Mouse (Mus musculus) limb, embryonic 14.5 days (tissue): ENCODE results near the gene Nol6. TPM values are rescaled to one million over a fixed set of nuclear protein-coding genes. Genes with fewer than 3 reads are reported as not detected.

Experiments
- ATAC-seq: fragments of 200-750 bp; cut with Nextera tagmentation; 2 replicates; pipeline ENCODE4 v1.8.0; 2017; ENCODE audit warnings: low read depth, moderate number of reproducible peaks, moderate TSS enrichment; ENCODE audit not compliant: low FRiP score
- DNase-seq: peaks from one replicate; pipeline ENCODE4 v3.0.0-alpha.2; 2015; ENCODE audit warnings: low spot score
- H3K27ac ChIP-seq: fragments of 300-500 bp; sonication (generic); replicated peaks from 2 replicates; pipeline ENCODE4 v1.5.1; 2014; ENCODE audit warnings: low read depth, mild to moderate bottlenecking, low read length, moderate library complexity, mixed read lengths
- H3K27me3 ChIP-seq: fragments of 300-500 bp; sonication (generic); 2 replicates; pipeline ENCODE4 v1.6.1; 2014; ENCODE audit warnings: low read length, mixed read lengths; ENCODE audit not compliant: control insufficient read depth, insufficient read depth
- H3K36me3 ChIP-seq: fragments of 300-500 bp; sonication (generic); 2 replicates; pipeline ENCODE4 v1.6.1; 2014; ENCODE audit warnings: mild to moderate bottlenecking, low read length, moderate library complexity, mixed read lengths; ENCODE audit not compliant: control insufficient read depth, insufficient read depth
- H3K4me1 ChIP-seq: fragments of 300-500 bp; sonication (generic); 2 replicates; pipeline ENCODE4 v1.6.1; 2014; ENCODE audit warnings: antibody characterized with exemption, low read length, mixed read lengths; ENCODE audit not compliant: control insufficient read depth, insufficient read depth
- H3K4me2 ChIP-seq: fragments of 300-500 bp; sonication (generic); replicated peaks from 2 replicates; pipeline ENCODE4 v1.6.1; 2014; ENCODE audit warnings: low read depth, mild to moderate bottlenecking, low read length, moderate library complexity; ENCODE audit not compliant: severe bottlenecking
- H3K4me3 ChIP-seq: fragments of 300-500 bp; sonication (generic); replicated peaks from 2 replicates; pipeline ENCODE4 v1.5.1; 2014; ENCODE audit warnings: low read length
- H3K9ac ChIP-seq: fragments of 300-500 bp; sonication (generic); 2 replicates; pipeline ENCODE4 v1.6.1; 2014; ENCODE audit warnings: mild to moderate bottlenecking, low read depth, low read length, moderate library complexity; ENCODE audit not compliant: severe bottlenecking
- H3K9me3 ChIP-seq: fragments of 300-500 bp; sonication (generic); 2 replicates; pipeline ENCODE4 v1.6.1; 2016; ENCODE audit warnings: low read length; ENCODE audit not compliant: control insufficient read depth
- POLR2A ChIP-seq: fragments of 200-500 bp; IDR thresholded peaks from 2 replicates; pipeline ENCODE4 v1.8.0; 2012; ENCODE audit warnings: inconsistent platforms, mild to moderate bottlenecking, moderate library complexity, borderline replicate concordance; ENCODE audit not compliant: insufficient read depth, insufficient read length; ENCODE audit errors: extremely low read depth
- WGBS: fragments of 180-500 bp; shearing (Covaris S2); extraction: QIAGEN DNeasy Blood & Tissue Kit; methylation state at CpG from one replicate; pipeline ENCODE4 v1.1.7; 2014; 5-methylcytosine and 5-hydroxymethylcytosine counted together
- polyA plus RNA-seq, 2 experiments: library from polyadenylated mRNA; depleted of rRNA in 1 of 2; stranded (reverse) in 1 of 2; unstranded in 1 of 2; fragments of >200 nt; fragmentation: Nextera tagmentation in 1 of 2; extraction: Ambion mirVana in 1 of 2; gene quantifications; 2 replicates each; pipeline versions ENCODE4 v1.2.1 to v1.2.3; 2012 to 2014

Nol6 gene
- polyA plus RNA-seq, 2 experiments = 29.2 to 39.1 TPM

GRCm38 (mm10) chr4:41140174-41140875, 16.1 kb upstream of the Nol6 start:
- no peak for TF ChIP-seq POLR2A
- DNase-seq = no peak
- Histone ChIP-seq H3K27me3 (no peaks in the 10 kb centered on the region), H3K27ac (no peak overlapping the region), H3K36me3 (peaks cover 29% of the 10 kb centered on the region), H3K4me1 (no peaks in the 10 kb centered on the region; the same call in 1 of the 2 replicates), H3K9me3 (no peaks in the 10 kb centered on the region), H3K9ac (no peak overlapping the region), H3K4me3 (no peak overlapping the region), H3K4me2 (no peak overlapping the region)
- 89% methylated on average over 6 of the region's 6 CpGs for WGBS
- no peak for ATAC-seq

GRCm38 (mm10) chr4:41136811-41137210, 12.6 kb upstream of the Nol6 start:
- peak overlapping the region; percentile 96 for H3K4me3 ChIP-seq
- H3K27ac ChIP-seq = peak overlapping the region; percentile 99
- H3K9me3 ChIP-seq = no peaks in the 10 kb centered on the region
- no peak for DNase-seq
- H3K4me2 ChIP-seq = peak overlapping the region; percentile 60
- H3K36me3 ChIP-seq = peaks cover 23% of the 10 kb centered on the region
- under 1% methylated on average over 8 of the region's 8 CpGs for WGBS
- H3K4me1 ChIP-seq = peaks cover 4% of the 10 kb centered on the region
- peak overlapping the region; percentile 99 for H3K9ac ChIP-seq
- H3K27me3 ChIP-seq = no peaks in the 10 kb centered on the region
- no peak for TF ChIP-seq POLR2A
- no peak for ATAC-seq

- ATAC-seq = peak; percentile 2; the same call in 1 of the 2 replicates
- H3K27me3 ChIP-seq = no peaks in the 10 kb centered on the region
- no peak for DNase-seq
- WGBS = 0% methylated on average over 4 of the region's 4 CpGs
- peaks cover 22% of the 10 kb centered on the region for H3K36me3 ChIP-seq
- H3K27ac ChIP-seq = peak overlapping the region; percentile 99
- no peaks in the 10 kb centered on the region for H3K9me3 ChIP-seq
- H3K4me3 ChIP-seq = peak overlapping the region; percentile 96
- H3K4me2 ChIP-seq = peak overlapping the region; percentile 60
- H3K4me1 ChIP-seq = peaks cover 4% of the 10 kb centered on the region
- no peak for TF ChIP-seq POLR2A
- H3K9ac ChIP-seq = peak overlapping the region; percentile 99
Measured at GRCm38 (mm10) chr4:41136454-41136805, 12.2 kb upstream of the Nol6 start.

GRCm38 (mm10) chr4:41135711-41136453, 11.6 kb upstream of the Nol6 start, which contains the start of gene Ube2r2:
Gene Ube2r2 (plus strand): TSS chr4:41135743.
- H3K4me1 ChIP-seq = peaks cover 4% of the 10 kb centered on the region
- no peaks in the 10 kb centered on the region for H3K27me3 ChIP-seq
- peak within 1 kb of the TSS; percentile 99 for H3K9ac ChIP-seq
- H3K27ac ChIP-seq = peak within 1 kb of the TSS; percentile 99
- peak within 1 kb of the TSS; percentile 96 for H3K4me3 ChIP-seq
- no peaks in the 10 kb centered on the region for H3K9me3 ChIP-seq
- H3K36me3 ChIP-seq = peaks cover 20% of the 10 kb centered on the region
- no peak for TF ChIP-seq POLR2A
- peak within 1 kb of the TSS; percentile 60 for H3K4me2 ChIP-seq
- DNase-seq = peak; percentile 64
- WGBS = 0% methylated on average over 38 of the region's 65 CpGs
- ATAC-seq = peak; percentile 66

GRCm38 (mm10) chr4:41134935-41135710, 10.9 kb upstream of the Nol6 start:
- DNase-seq (peak; percentile 87), ATAC-seq (peak; percentile 93)
- Histone ChIP-seq H3K4me2 (peak overlapping the region; percentile 60), H3K4me3 (peak overlapping the region; percentile 96), H3K9ac (peak overlapping the region; percentile 99), H3K27ac (peak overlapping the region; percentile 99), H3K27me3 (no peaks in the 10 kb centered on the region), H3K36me3 (peaks cover 13% of the 10 kb centered on the region), H3K4me1 (peaks cover 4% of the 10 kb centered on the region), H3K9me3 (no peaks in the 10 kb centered on the region)
- WGBS = under 1% methylated on average over 30 of the region's 70 CpGs
- 0 out of 2 replicates have a peak, but pooled peaks have one; percentile 29 for TF ChIP-seq POLR2A
